Mouse (Mus musculus): ENCODE data around the gene Rec114. TPM values are rescaled to one million over a fixed set of nuclear protein-coding genes. Genes with fewer than 3 reads are reported as not detected.

The Rec114 gene
- polyA plus RNA-seq, 1 experiment from 2014 or later = 0.90 TPM

DNA sequence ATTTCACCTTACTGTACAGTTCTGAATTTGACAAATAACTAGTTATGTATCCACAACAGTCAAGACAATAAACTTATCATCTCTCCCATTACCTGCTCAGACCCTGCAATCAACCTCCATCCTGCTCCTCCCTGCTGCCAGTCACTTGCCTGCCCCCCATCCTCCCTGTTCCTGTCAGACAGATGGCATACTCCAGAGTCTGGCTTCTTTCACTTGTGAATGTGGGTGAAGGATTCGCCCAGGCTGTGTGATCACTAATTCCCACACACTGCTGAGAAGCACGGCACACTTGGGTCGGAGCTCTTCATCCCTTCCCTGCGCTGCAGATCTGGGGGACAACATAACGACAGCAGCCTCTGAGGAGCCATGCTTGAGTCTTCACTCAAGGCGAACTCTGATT, 61.7 kb downstream of the Rec114 start:
- Histone ChIP-seq H3K4me2 (ENCODE audit: low read length) (no peak overlapping the region), H3K4me3 (ENCODE audit: low read depth, low read length) (no peak overlapping the region), H3K36me3 (ENCODE audit: control insufficient read depth, insufficient read depth, low read length) (no peaks in the 10 kb centered on the region), H3K9me3 (replicated peaks; ENCODE audit: control insufficient read depth, low read length) (no peaks in the 10 kb centered on the region), H3K4me1 (ENCODE audit: control insufficient read depth, insufficient read depth, low read length) (0 out of 2 replicates have a peak, but pooled peaks cover 2% of the 10 kb centered on the region), H3K27ac (ENCODE audit: low read depth, low read length) (no peak overlapping the region), H3K27me3 (replicated peaks; ENCODE audit: control insufficient read depth, insufficient read depth, low read length) (no peaks in the 10 kb centered on the region), H3K9ac (ENCODE audit: low read length) (no peak overlapping the region)
- WGBS = 55% methylated on average over 6 of the region's 6 CpGs
- DNase-seq (ENCODE audit: low spot score) (peak; percentile 19), ATAC-seq (no peak; the same call in 1 of the 2 replicates)

DNA sequence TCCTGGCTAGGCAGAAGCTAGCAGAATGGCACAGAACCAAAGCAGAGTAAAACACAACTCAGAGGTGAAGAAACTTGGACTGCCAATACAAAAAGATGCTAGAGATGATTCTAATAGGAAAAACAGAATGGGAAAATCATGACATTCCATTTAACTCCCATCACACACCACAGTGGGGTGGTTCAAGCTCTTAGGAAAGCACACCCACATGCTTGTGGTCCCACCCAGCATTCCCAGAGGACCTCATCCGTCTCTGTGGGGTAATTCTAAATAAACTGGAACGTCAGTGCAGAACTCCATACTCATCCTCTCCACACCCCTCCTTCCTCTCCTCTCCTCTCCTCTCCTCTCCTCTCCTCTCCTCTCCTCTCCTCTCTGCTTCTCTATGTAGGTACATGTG, 62.4 kb downstream of the Rec114 start:
- Histone ChIP-seq H3K9ac (ENCODE audit: low read length) (no peak overlapping the region), H3K4me3 (ENCODE audit: low read depth, low read length) (no peak overlapping the region), H3K27ac (ENCODE audit: low read depth, low read length) (no peak overlapping the region), H3K4me1 (ENCODE audit: control insufficient read depth, insufficient read depth, low read length) (0 out of 2 replicates have a peak, but pooled peaks cover 2% of the 10 kb centered on the region), H3K4me2 (ENCODE audit: low read length) (no peak overlapping the region), H3K27me3 (replicated peaks; ENCODE audit: control insufficient read depth, insufficient read depth, low read length) (no peaks in the 10 kb centered on the region), H3K36me3 (ENCODE audit: control insufficient read depth, insufficient read depth, low read length) (no peaks in the 10 kb centered on the region), H3K9me3 (replicated peaks; ENCODE audit: control insufficient read depth, low read length) (no peaks in the 10 kb centered on the region)
- 77% methylated on average over 2 of the region's 2 CpGs for WGBS
- ATAC-seq (no peak), DNase-seq (ENCODE audit: low spot score) (no peak)

DNA sequence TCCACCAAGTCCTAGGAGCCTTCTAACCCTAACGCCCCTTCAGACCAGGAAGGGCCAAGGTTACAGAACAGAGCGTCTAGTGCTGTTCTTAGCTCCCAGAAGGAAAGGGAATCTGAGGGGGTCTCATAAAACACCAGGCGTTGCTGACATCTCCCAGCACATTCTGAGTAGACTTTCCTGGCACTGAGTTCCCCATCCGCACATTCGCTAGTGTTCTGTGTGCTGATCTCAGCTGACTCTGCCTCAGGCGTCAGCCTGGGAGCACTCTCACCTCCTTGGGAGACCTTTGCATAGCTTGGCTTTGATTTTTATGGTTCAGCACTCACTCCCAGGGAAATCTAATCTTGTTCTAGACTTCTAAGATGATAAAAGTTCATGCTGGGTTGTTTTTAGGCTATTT, 68.4 kb downstream of the Rec114 start:
- no peak overlapping the region for H3K9ac ChIP-seq (ENCODE audit: low read length)
- no peak for ATAC-seq
- H3K27ac ChIP-seq (ENCODE audit: low read depth, low read length) = no peak overlapping the region
- H3K27me3 ChIP-seq (replicated peaks; ENCODE audit: control insufficient read depth, insufficient read depth, low read length) = no peaks in the 10 kb centered on the region
- WGBS = 75% methylated on average over 6 of the region's 6 CpGs
- H3K9me3 ChIP-seq (replicated peaks; ENCODE audit: control insufficient read depth, low read length) = no peaks in the 10 kb centered on the region
- no peaks in the 10 kb centered on the region for H3K4me1 ChIP-seq (ENCODE audit: control insufficient read depth, insufficient read depth, low read length)
- H3K4me3 ChIP-seq (ENCODE audit: low read depth, low read length) = no peak overlapping the region
- H3K4me2 ChIP-seq (ENCODE audit: low read length) = no peak overlapping the region
- H3K36me3 ChIP-seq (ENCODE audit: control insufficient read depth, insufficient read depth, low read length) = no peaks in the 10 kb centered on the region
- DNase-seq (ENCODE audit: low spot score) = no peak

DNA sequence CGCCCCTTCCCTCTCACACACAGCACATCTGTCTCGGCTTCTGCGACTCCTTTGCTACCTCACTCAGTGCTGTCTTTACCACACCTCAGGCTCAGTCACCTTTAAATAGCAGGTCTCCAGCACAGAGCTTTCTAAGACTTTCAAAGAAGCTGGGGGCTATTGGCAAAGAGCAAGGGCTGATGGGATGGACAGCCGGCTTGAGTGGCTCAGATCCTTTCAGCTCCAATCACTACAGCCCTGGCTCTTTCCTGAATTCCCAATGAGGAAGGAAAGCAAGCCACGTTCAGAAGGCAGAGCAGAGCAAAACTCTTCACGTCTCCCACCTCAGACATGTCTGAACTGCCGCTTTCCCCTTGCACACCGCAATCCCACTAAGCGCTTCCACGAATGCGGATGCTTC, 69.0 kb downstream of the Rec114 start:
- no peak overlapping the region for H3K27ac ChIP-seq (ENCODE audit: low read depth, low read length)
- H3K4me2 ChIP-seq (ENCODE audit: low read length) = no peak overlapping the region
- ATAC-seq (no peak), DNase-seq (ENCODE audit: low spot score) (no peak)
- 70% methylated on average over 11 of the region's 11 CpGs for WGBS
- H3K36me3 ChIP-seq (ENCODE audit: control insufficient read depth, insufficient read depth, low read length) = no peaks in the 10 kb centered on the region
- H3K4me1 ChIP-seq (ENCODE audit: control insufficient read depth, insufficient read depth, low read length) = no peaks in the 10 kb centered on the region
- H3K9ac ChIP-seq (ENCODE audit: low read length) = no peak overlapping the region
- H3K27me3 ChIP-seq (replicated peaks; ENCODE audit: control insufficient read depth, insufficient read depth, low read length) = no peaks in the 10 kb centered on the region
- H3K9me3 ChIP-seq (replicated peaks; ENCODE audit: control insufficient read depth, low read length) = no peaks in the 10 kb centered on the region
- H3K4me3 ChIP-seq (ENCODE audit: low read depth, low read length) = no peak overlapping the region

DNA sequence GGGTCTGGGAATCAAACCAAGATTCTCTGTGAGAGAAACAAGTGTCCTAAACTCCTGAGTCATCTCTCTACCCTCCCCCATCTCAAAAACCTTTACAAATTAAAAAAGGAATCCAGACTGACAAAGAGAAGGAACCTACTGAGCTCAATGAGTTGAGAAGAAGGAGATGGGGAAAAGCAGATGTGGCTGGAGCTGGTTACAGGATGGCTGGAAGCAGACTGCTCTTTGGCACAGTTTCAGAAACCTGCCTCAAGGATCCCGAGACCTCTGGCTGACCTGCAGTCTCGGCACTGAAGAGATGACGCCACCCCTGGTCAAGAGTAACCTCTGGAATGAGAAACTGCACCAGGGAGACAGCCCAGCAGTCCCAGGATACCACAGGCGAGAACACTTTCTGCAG, 71.3 kb downstream of the Rec114 start:
- WGBS = 62% methylated on average over 4 of the region's 4 CpGs
- Histone ChIP-seq H3K4me3 (ENCODE audit: low read depth, low read length) (no peak overlapping the region), H3K4me1 (ENCODE audit: control insufficient read depth, insufficient read depth, low read length) (no peaks in the 10 kb centered on the region), H3K9me3 (replicated peaks; ENCODE audit: control insufficient read depth, low read length) (no peaks in the 10 kb centered on the region), H3K27me3 (replicated peaks; ENCODE audit: control insufficient read depth, insufficient read depth, low read length) (no peaks in the 10 kb centered on the region), H3K4me2 (ENCODE audit: low read length) (no peak overlapping the region), H3K27ac (ENCODE audit: low read depth, low read length) (no peak overlapping the region), H3K9ac (ENCODE audit: low read length) (no peak overlapping the region), H3K36me3 (ENCODE audit: control insufficient read depth, insufficient read depth, low read length) (no peaks in the 10 kb centered on the region)
- no peak for DNase-seq (ENCODE audit: low spot score)
- ATAC-seq = no peak

DNA sequence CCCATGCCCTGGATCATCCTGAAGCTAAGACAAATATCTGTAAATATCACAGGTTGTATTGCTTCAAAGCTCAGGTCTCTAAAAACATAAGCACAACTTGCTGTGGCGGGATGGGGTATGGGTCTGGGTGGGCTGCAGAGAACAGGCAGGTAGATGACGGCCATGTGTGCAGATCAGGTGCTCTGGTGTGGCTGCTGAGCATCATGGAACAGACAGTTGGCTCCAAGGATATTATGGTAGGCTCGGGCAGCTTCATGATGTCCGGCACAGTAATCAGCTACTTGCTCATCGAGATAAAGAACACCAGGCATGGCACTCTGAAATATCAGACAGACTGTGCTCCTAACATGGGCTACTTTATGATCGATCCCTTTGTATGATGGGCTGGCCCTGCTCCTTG, 73.9 kb downstream of the Rec114 start:
- no peak for ATAC-seq
- WGBS = 93% methylated on average over 6 of the region's 6 CpGs
- H3K27me3 ChIP-seq (replicated peaks; ENCODE audit: control insufficient read depth, insufficient read depth, low read length) = no peaks in the 10 kb centered on the region
- no peaks in the 10 kb centered on the region for H3K4me1 ChIP-seq (ENCODE audit: control insufficient read depth, insufficient read depth, low read length)
- no peak for DNase-seq (ENCODE audit: low spot score)
- H3K4me3 ChIP-seq (ENCODE audit: low read depth, low read length) = no peak overlapping the region
- no peak overlapping the region for H3K27ac ChIP-seq (ENCODE audit: low read depth, low read length)
- no peak overlapping the region for H3K4me2 ChIP-seq (ENCODE audit: low read length)
- H3K9ac ChIP-seq (ENCODE audit: low read length) = no peak overlapping the region
- H3K9me3 ChIP-seq (replicated peaks; ENCODE audit: control insufficient read depth, low read length) = no peaks in the 10 kb centered on the region
- peaks cover 4% of the 10 kb centered on the region; the same call in 1 of the 2 replicates for H3K36me3 ChIP-seq (ENCODE audit: control insufficient read depth, insufficient read depth, low read length)

DNA sequence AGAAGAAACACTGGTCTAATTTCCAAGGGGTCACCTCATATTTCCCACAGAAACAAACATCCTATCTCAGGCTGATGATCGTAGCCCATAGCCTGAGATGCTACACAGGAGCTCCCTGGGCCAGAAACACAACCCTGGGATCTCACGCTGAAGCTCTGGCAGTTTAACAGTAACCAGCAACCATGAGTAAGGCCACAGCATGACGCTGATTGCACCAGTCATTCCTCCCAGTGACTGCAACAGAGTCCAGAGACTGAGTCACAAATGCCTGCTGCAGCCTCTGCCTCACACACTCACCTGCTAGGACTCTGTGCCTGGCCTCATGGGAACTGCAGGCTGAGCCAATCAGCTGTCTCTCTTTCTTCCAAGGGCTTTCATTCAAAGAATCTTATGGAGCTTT, 74.7 kb downstream of the Rec114 start:
- peaks cover 4% of the 10 kb centered on the region; the same call in 1 of the 2 replicates for H3K36me3 ChIP-seq (ENCODE audit: control insufficient read depth, insufficient read depth, low read length)

GRCm38 (mm10) chr9:58668171-58668570, 75.6 kb downstream of the Rec114 start:
- 93% methylated on average over 3 of the region's 3 CpGs for WGBS
- no peaks in the 10 kb centered on the region for H3K9me3 ChIP-seq (replicated peaks; ENCODE audit: control insufficient read depth, low read length)

More for the DNA sequence above, 74.7 kb downstream of the Rec114 start:
- no peak for DNase-seq (ENCODE audit: low spot score)
- H3K27ac ChIP-seq (ENCODE audit: low read depth, low read length) = no peak overlapping the region
- H3K4me2 ChIP-seq (ENCODE audit: low read length) = no peak overlapping the region
- no peak for ATAC-seq
- 66% methylated on average over 3 of the region's 3 CpGs for WGBS
- H3K4me1 ChIP-seq (ENCODE audit: control insufficient read depth, insufficient read depth, low read length) = no peaks in the 10 kb centered on the region
- no peaks in the 10 kb centered on the region for H3K27me3 ChIP-seq (replicated peaks; ENCODE audit: control insufficient read depth, insufficient read depth, low read length)
- H3K9ac ChIP-seq (ENCODE audit: low read length) = no peak overlapping the region
- no peak overlapping the region for H3K4me3 ChIP-seq (ENCODE audit: low read depth, low read length)
- no peaks in the 10 kb centered on the region for H3K9me3 ChIP-seq (replicated peaks; ENCODE audit: control insufficient read depth, low read length)

DNA sequence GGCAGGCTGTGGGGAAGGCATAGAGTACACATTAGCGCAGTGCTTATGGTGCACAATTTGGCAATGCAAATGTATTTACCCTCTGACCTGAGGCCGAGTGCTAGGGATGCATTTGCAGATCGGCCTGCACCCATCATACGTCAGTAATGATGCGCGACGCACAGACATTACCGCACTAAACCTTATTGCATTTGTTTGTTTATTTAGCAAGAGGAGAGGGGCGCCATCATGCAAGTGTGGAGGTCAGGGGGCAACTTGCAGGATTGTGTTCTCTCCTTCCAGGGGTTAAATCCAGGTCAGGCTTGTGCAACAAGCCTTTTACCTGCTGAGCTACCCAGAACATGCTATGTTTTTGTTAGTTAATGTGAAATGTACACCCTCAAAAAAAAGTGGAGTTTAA, 76.5 kb downstream of the Rec114 start:
- Histone ChIP-seq H3K36me3 (ENCODE audit: control insufficient read depth, insufficient read depth, low read length) (peaks cover 8% of the 10 kb centered on the region; the same call in 1 of the 2 replicates), H3K9me3 (replicated peaks; ENCODE audit: control insufficient read depth, low read length) (no peaks in the 10 kb centered on the region), H3K27ac (ENCODE audit: low read depth, low read length) (no peak overlapping the region), H3K4me1 (ENCODE audit: control insufficient read depth, insufficient read depth, low read length) (no peaks in the 10 kb centered on the region), H3K9ac (ENCODE audit: low read length) (no peak overlapping the region), H3K27me3 (replicated peaks; ENCODE audit: control insufficient read depth, insufficient read depth, low read length) (no peaks in the 10 kb centered on the region), H3K4me2 (ENCODE audit: low read length) (no peak overlapping the region), H3K4me3 (ENCODE audit: low read depth, low read length) (no peak overlapping the region)
- WGBS = 88% methylated on average over 9 of the region's 9 CpGs
- ATAC-seq (no peak), DNase-seq (ENCODE audit: low spot score) (no peak)

More at GRCm38 (mm10) chr9:58668171-58668570, 75.6 kb downstream of the Rec114 start:
- Histone ChIP-seq H3K27ac (ENCODE audit: low read depth, low read length) (no peak overlapping the region), H3K27me3 (replicated peaks; ENCODE audit: control insufficient read depth, insufficient read depth, low read length) (no peaks in the 10 kb centered on the region), H3K4me2 (ENCODE audit: low read length) (no peak overlapping the region), H3K4me3 (ENCODE audit: low read depth, low read length) (no peak overlapping the region), H3K9ac (ENCODE audit: low read length) (no peak overlapping the region), H3K36me3 (ENCODE audit: control insufficient read depth, insufficient read depth, low read length) (peaks cover 4% of the 10 kb centered on the region; the same call in 1 of the 2 replicates), H3K4me1 (ENCODE audit: control insufficient read depth, insufficient read depth, low read length) (no peaks in the 10 kb centered on the region)
- no peak for ATAC-seq
- DNase-seq (ENCODE audit: low spot score) = no peak

All from forebrain, embryonic 14.5 days (tissue).